Mouse (Mus musculus) E14TG2a.4 (cell line): ENCODE data around the gene Rybp.
A peak's percentile ranks its signal among the peaks of the same experiment; 100 is the strongest.

Source experiments
- H3K27me3 ChIP-seq: 2 replicates; pipeline ENCODE4 v1.6.1; 2014; ENCODE audit warnings: low read length, control low read depth; ENCODE audit not compliant: insufficient read depth
- H3K36me3 ChIP-seq: 2 replicates; pipeline ENCODE4 v1.6.1; 2014; ENCODE audit warnings: low read length, control low read depth; ENCODE audit not compliant: insufficient read depth
- H3K4me1 ChIP-seq: replicated peaks from 2 replicates; pipeline ENCODE4 v1.6.1; 2014; ENCODE audit warnings: low read depth, low read length, control low read depth
- H3K4me3 ChIP-seq: replicated peaks from 2 replicates; pipeline ENCODE4 v1.5.1; 2014; ENCODE audit warnings: mild to moderate bottlenecking, low read length
- H3K9me3 ChIP-seq: 2 replicates; pipeline ENCODE4 v1.6.1; 2014; ENCODE audit warnings: low read length, control low read depth
- CTCF ChIP-seq: conservative IDR thresholded peaks from 2 replicates; pipeline ENCODE4 v1.5.1; 2014; ENCODE audit warnings: low read length
- NANOG ChIP-seq: IDR thresholded peaks from 2 replicates; pipeline ENCODE4 v1.6.1; 2014; ENCODE audit warnings: borderline replicate concordance, low read length, mixed read lengths
- POU5F1 ChIP-seq: IDR thresholded peaks from 2 replicates; pipeline ENCODE4 v1.6.1; 2014; ENCODE audit warnings: low read length, borderline replicate concordance

The Rybp gene

DNA sequence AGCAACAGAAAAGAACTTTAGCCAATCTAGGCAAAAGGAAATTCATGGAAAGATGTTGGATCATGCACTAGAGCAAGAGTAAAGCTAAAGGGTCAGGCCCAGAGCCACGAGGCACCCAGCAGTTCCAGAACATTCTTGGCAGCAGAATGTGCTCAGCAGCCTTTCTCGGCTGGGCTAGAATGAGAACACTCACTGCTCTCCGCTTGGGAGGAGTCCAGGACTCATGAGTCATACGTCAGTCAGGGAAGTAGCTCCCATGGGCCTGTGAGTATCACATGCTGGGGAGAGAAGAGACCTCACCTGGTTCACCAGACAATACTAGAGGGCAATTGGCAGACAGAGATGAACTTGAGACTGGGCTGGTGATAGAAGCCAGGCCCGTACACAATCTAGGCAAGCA, 39.8 kb upstream of the Rybp start:
- Histone ChIP-seq H3K4me3 (no peak overlapping the region), H3K4me1 (peaks cover 59% of the 10 kb centered on the region), H3K9me3 (no peaks in the 10 kb centered on the region), H3K36me3 (no peaks in the 10 kb centered on the region), H3K27me3 (0 out of 2 replicates have a peak, but pooled peaks cover 8% of the 10 kb centered on the region)
- TF ChIP-seq CTCF (no peak), POU5F1 (no peak), NANOG (no peak)

DNA sequence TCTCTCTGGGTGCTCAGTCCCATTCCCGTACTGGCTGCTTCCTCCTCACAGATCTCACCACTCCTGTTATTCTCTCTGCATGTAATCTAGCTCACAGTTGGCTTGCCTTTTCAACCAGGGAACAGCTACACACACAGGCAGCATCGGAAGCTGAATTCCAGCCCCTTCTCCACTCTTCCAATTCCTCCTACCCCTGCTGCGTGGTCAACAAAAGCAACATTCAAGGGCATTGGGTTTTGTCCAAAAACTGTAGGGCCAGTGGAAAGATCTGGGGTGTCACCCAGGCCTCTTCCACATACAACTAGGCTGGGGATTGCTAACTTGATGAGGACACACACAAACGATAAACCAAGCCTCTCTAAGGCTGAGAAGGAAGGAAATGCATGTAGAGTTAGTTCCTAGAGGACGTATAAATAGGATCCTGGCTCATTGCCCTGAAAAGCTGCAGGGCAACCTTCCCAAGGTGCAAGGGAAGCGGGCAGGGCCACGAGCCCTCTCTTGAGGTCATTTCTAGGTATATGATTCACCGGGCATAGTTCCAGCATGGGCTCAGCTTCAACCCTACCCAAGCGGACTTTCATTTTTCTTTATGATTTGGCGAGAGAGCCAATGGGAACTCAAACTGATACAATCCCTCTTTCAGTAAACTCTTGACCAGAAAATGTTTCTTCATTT, 36.6 kb upstream of the Rybp start:
- TF ChIP-seq POU5F1 (no peak), NANOG (no peak), CTCF (no peak)
- Histone ChIP-seq H3K4me3 (no peak overlapping the region), H3K36me3 (no peaks in the 10 kb centered on the region), H3K27me3 (peaks cover 10% of the 10 kb centered on the region; the same call in 1 of the 2 replicates), H3K4me1 (peaks cover 28% of the 10 kb centered on the region), H3K9me3 (no peaks in the 10 kb centered on the region)

DNA sequence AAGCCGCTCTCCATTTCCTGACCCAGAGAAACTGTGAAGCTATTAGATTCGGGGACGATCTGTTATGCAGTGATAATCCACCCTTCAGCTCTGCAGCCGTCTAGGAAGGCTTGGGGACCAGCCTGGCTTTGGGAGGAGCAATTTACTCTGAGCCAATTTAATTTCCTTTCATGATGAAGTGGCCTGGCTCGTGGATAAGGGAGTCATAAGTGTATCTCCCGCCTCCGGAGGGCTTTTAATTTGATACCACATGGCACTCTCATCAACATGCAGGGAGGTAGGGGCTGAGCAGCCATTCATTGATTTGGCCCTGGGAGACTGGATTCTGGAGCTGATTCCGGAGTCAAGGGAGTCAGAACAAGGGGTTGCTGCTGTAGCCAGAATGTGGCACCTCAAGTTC, 35.3 kb upstream of the Rybp start:
- no peak overlapping the region for H3K4me3 ChIP-seq

DNA sequence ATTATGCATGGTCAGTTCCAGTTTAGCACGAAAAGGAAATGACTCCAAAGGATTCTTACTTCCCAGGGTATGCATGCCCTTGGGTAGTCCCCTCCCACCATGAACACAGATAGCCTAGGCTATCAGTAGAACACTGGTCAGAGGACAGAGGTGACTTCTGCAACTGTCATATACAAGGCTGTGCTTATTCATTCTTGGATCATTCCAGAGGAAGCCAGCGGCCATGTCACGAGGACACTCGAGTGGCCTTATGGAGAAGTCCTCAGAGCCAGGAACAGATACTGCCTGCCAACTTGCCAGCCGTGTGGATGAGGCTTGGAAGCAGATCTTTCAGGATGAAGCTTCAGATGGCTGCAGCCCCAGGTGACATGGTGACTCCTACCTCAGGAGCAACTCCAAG, 34.9 kb upstream of the Rybp start:
- no peak for TF ChIP-seq CTCF
- no peak for TF ChIP-seq NANOG
- no peak for TF ChIP-seq POU5F1
- peaks cover 10% of the 10 kb centered on the region; the same call in 1 of the 2 replicates for H3K27me3 ChIP-seq
- no peaks in the 10 kb centered on the region for H3K36me3 ChIP-seq
- peaks cover 10% of the 10 kb centered on the region for H3K4me1 ChIP-seq
- H3K9me3 ChIP-seq = no peaks in the 10 kb centered on the region
- H3K4me3 ChIP-seq = no peak overlapping the region

More for the DNA sequence above, 35.3 kb upstream of the Rybp start:
- no peaks in the 10 kb centered on the region for H3K36me3 ChIP-seq
- peaks cover 10% of the 10 kb centered on the region; the same call in 1 of the 2 replicates for H3K27me3 ChIP-seq
- no peaks in the 10 kb centered on the region for H3K9me3 ChIP-seq
- peaks cover 14% of the 10 kb centered on the region for H3K4me1 ChIP-seq
- TF ChIP-seq NANOG (no peak), POU5F1 (no peak)

DNA sequence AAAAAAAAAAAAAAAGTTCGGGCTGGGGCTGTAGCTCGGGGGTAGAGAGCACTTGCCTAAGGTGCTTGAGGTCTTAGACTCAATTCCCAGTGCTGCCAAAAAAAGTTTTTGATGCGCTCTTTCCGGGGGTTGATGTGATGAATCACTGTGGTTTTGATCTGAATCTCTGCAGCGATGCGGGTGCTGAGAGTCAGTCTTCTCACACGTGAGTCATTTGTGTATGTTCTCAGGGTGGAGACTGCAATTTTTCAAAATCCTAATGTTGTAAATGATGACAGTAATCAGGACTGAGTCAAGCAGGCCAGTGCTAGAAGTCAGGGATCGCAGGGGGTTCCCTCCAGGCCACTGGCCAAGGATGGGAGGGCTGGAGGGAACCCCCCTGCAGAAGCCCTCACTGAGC, 26.9 kb upstream of the Rybp start:
- no peak for TF ChIP-seq NANOG
- no peak for TF ChIP-seq CTCF
- no peak for TF ChIP-seq POU5F1
- Histone ChIP-seq H3K9me3 (no peaks in the 10 kb centered on the region), H3K4me1 (peaks cover 12% of the 10 kb centered on the region), H3K4me3 (0 out of 2 replicates have a peak overlapping the region, but pooled peaks have one; percentile 13), H3K27me3 (peaks cover 25% of the 10 kb centered on the region), H3K36me3 (no peaks in the 10 kb centered on the region)

DNA sequence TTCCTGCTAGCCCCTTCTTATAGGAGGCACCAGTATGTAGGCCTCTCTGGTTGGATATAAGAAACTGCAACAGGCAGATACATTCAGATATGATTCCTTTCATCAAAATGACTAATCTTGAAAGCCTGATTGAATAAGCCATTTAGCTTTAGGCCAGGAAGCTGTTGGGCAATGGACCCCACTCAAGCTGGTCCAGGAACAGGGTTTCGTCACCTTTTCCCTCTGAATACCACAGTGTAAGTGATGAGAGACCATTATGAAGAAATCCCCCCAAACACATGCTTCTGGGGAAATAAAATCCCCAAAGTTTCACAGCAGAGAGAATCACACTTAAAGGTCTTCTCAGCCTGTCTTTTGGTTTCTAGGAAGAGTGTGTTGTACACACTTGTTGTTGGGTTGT, 23.9 kb upstream of the Rybp start:
- Histone ChIP-seq H3K9me3 (no peaks in the 10 kb centered on the region), H3K4me3 (no peak overlapping the region), H3K27me3 (peaks cover 21% of the 10 kb centered on the region), H3K36me3 (no peaks in the 10 kb centered on the region), H3K4me1 (peaks cover 20% of the 10 kb centered on the region)
- TF ChIP-seq POU5F1 = no peak
- TF ChIP-seq CTCF = no peak
- no peak for TF ChIP-seq NANOG

DNA sequence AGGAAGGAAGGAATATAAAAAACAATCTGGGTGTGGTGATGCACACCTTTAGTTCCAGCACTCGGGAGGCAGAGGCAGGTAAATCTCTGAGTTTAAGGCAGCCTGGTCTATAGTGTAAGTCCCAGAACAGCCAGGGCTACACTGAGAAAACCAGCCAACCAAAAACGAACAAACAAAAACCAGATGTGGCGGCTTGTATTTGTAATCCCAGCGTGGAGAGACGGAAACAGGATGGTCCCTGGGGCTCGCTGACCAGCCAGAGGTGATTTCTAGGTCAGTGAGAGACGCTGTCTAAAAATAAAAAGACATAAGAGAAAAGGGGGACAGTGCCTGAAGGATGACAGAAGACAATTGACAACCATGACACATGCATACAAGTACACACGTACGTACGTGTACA, 17.5 kb upstream of the Rybp start:
- TF ChIP-seq POU5F1 = no peak
- no peak for TF ChIP-seq CTCF
- no peak for TF ChIP-seq NANOG
- H3K27me3 ChIP-seq = peaks cover 5% of the 10 kb centered on the region; the same call in 1 of the 2 replicates
- H3K36me3 ChIP-seq = no peaks in the 10 kb centered on the region
- H3K4me3 ChIP-seq = no peak overlapping the region
- H3K9me3 ChIP-seq = no peaks in the 10 kb centered on the region
- peaks cover 28% of the 10 kb centered on the region for H3K4me1 ChIP-seq

DNA sequence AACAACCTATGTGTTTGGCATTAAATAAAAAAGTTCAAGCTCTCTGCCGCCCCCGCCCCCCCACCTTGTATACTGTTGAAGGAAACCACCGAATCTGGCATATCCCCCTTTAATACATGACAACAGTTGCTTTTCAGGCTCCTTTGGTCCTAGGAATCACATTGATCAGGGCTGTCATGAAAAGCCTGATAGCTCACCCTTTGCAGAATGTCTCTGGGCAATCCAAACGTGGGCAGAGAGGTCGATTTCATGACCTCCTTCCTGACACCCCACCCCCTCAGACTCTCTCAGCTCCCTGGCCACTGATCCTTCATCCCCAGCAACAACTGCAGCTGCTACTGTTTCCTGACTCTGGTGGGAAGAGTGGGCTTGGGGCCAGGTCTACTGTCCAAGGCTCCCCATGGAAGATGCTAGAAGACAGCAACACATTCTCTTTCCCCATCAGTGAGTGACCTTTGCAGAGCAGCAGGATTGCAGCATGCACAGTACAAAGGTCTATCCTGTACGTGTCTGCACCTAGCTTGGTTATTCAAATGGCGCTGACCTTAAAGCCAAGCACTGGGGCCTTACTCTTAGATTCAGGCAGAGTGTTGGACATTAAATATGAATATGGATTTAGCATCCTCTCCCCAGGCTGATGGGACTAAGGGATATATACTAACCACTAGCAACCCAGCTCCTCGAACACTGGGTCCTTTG, 14.3 kb upstream of the Rybp start:
- Histone ChIP-seq H3K4me1 (peaks cover 37% of the 10 kb centered on the region), H3K36me3 (no peaks in the 10 kb centered on the region), H3K27me3 (peaks cover 10% of the 10 kb centered on the region; the same call in 1 of the 2 replicates), H3K9me3 (no peaks in the 10 kb centered on the region), H3K4me3 (no peak overlapping the region)
- no peak for TF ChIP-seq POU5F1
- TF ChIP-seq NANOG = no peak
- no peak for TF ChIP-seq CTCF
